Mouse (Mus musculus) ES-E14 (cell line): Measurements from ENCODE around the gene A830031A19Rik.

Source experiments
- MAFK ChIP-seq: IDR thresholded peaks from 2 replicates; pipeline ENCODE4 v1.6.1; 2014; ENCODE audit warnings: mild to moderate bottlenecking, low read depth, low read length, inconsistent platforms; ENCODE audit not compliant: insufficient read depth
- ZC3H11A ChIP-seq: IDR thresholded peaks from 2 replicates; pipeline ENCODE4 v1.6.1; 2012; ENCODE audit warnings: low read depth, mild to moderate bottlenecking, inconsistent platforms, low read length, borderline replicate concordance

DNA sequence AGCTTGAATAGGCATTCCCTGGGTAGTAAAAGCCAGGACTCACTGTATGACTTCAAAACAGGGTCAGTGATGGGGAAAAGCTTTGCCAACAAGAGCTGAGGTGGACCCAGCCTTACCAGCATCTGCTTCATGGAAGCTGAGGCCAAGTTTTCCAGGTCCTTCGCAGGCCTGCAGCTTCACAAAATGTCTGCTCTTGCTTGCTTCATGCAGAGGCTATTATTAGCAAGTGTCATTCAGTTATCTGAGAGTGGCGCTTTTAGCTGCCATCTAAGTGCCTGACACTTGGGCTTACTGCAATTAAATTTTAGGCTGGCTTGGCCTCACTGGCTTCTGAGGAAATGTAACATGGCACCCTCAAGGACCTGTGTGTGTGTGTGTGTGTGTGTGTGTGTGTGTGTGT lies 35.3 kb upstream of the A830031A19Rik start:
- TF ChIP-seq MAFK = no peak
- TF ChIP-seq ZC3H11A = no peak
